In genomic region chr16:55418871-55419270, GRCm38 (mm10) we compare ENCODE assay signal across 23 mouse cellular contexts.
A peak's percentile ranks its signal among the peaks of the same experiment; 100 is the strongest.
DNase-seq lines count a peak whose midpoint lies in the region; ATAC-seq lines count a peak whose summit lies in the region.
"Had no signal": no experiment of that assay in that cellular context is flagged by ENCODE, and none has a peak within 500 bp of the region (broad histone marks: within the 10 kb centered on the region; RNA-seq: fewer than 3 reads in every experiment).

No protein-coding gene starts in this region.

- DNase-seq in embryonic facial prominence, embryonic 14.5 days (ENCODE audit: low spot score), result peak; percentile 5
- no peak for DNase-seq in embryonic facial prominence, embryonic 10.5 days (ENCODE audit: low spot score)
- no peak for DNase-seq in forebrain, embryonic 11.5 days (ENCODE audit: low spot score)
- DNase-seq in brain, adult 2 months (ENCODE audit: low read depth, low spot score), result peak; percentile 9
- no peak for DNase-seq in spleen, postnatal 14 days (ENCODE audit: low spot score in 2 of 2)
- DNase-seq: adrenal gland, adult 8-10 months; adrenal gland, postnatal 25 days; cerebellum, adult 11-12 months; cerebellum, adult 8-10 months; cerebellum, postnatal 10 days; cerebellum, postnatal 36 days; embryo, embryonic 11 days; gastrocnemius, postnatal 14 days; heart, adult 11 months had no signal

- no peak overlapping the region for H3K27ac ChIP-seq in embryonic facial prominence, embryonic 14.5 days (replicated peaks; ENCODE audit: low read depth, low read length)
- H3K27ac ChIP-seq in embryonic facial prominence, embryonic 10.5 days (replicated peaks), result no peak overlapping the region
- H3K27ac ChIP-seq in forebrain, embryonic 15.5 days (replicated peaks), result peak overlapping the region; percentile 74
- H3K27ac ChIP-seq in forebrain, embryonic 11.5 days (ENCODE audit: low read depth, low read length), result no peak overlapping the region
- peak overlapping the region; percentile 59; the same call in 1 of the 2 replicates for H3K27ac ChIP-seq in forebrain, embryonic 16.5 days (ENCODE audit: low read length)
- H3K27ac ChIP-seq in midbrain, embryonic 16.5 days (ENCODE audit: low read length), result no peak overlapping the region
- H3K27ac ChIP-seq: embryonic facial prominence, embryonic 15.5 days; hindbrain, embryonic 12.5 days; hindbrain, embryonic 15.5 days had no signal

- H3K27me3 ChIP-seq in embryonic facial prominence, embryonic 14.5 days (replicated peaks; ENCODE audit: control insufficient read depth, insufficient read depth, low read length), result no peaks in the 10 kb centered on the region
- no peaks in the 10 kb centered on the region for H3K27me3 ChIP-seq in embryonic facial prominence, embryonic 10.5 days (replicated peaks; ENCODE audit: low read depth, poor library complexity, severe bottlenecking)
- no peaks in the 10 kb centered on the region for H3K27me3 ChIP-seq in forebrain, embryonic 15.5 days
- H3K27me3 ChIP-seq in forebrain, embryonic 11.5 days (ENCODE audit: control insufficient read depth, insufficient read depth, low read length), result no peaks in the 10 kb centered on the region
- no peaks in the 10 kb centered on the region for H3K27me3 ChIP-seq in forebrain, embryonic 16.5 days (replicated peaks; ENCODE audit: control insufficient read depth, insufficient read depth, low read length)
- H3K27me3 ChIP-seq in midbrain, embryonic 16.5 days (ENCODE audit: control insufficient read depth, insufficient read depth, low read depth, low read length), result no peaks in the 10 kb centered on the region
- H3K27me3 ChIP-seq: embryonic facial prominence, embryonic 15.5 days; hindbrain, embryonic 12.5 days; hindbrain, embryonic 15.5 days had no signal

- H3K4me1 ChIP-seq in embryonic facial prominence, embryonic 14.5 days (ENCODE audit: control insufficient read depth, insufficient read depth, low read length), result no peaks in the 10 kb centered on the region
- H3K4me1 ChIP-seq in embryonic facial prominence, embryonic 10.5 days, result no peaks in the 10 kb centered on the region
- peaks cover 14% of the 10 kb centered on the region for H3K4me1 ChIP-seq in forebrain, embryonic 15.5 days
- peaks cover 4% of the 10 kb centered on the region for H3K4me1 ChIP-seq in forebrain, embryonic 11.5 days (replicated peaks; ENCODE audit: control insufficient read depth, insufficient read depth, low read length)
- H3K4me1 ChIP-seq in forebrain, embryonic 16.5 days (replicated peaks; ENCODE audit: control insufficient read depth, insufficient read depth, low read length), result peaks cover 12% of the 10 kb centered on the region
- H3K4me1 ChIP-seq in midbrain, embryonic 16.5 days (ENCODE audit: control insufficient read depth, insufficient read depth, low read length), result no peaks in the 10 kb centered on the region
- H3K4me1 ChIP-seq: embryonic facial prominence, embryonic 15.5 days had no signal

- 62% methylated on average over 3 of the region's 3 CpGs for WGBS in embryonic facial prominence, embryonic 14.5 days
- WGBS in embryonic facial prominence, embryonic 10.5 days, result 78% methylated on average over 3 of the region's 3 CpGs
- 57% methylated on average over 3 of the region's 3 CpGs for WGBS in forebrain, embryonic 15.5 days
- 86% methylated on average over 3 of the region's 3 CpGs for WGBS in forebrain, embryonic 11.5 days
- 46% methylated on average over 3 of the region's 3 CpGs for WGBS in forebrain, embryonic 16.5 days
- 86% methylated on average over 3 of the region's 3 CpGs for WGBS in midbrain, embryonic 16.5 days

- no peaks in the 10 kb centered on the region for H3K9me3 ChIP-seq in embryonic facial prominence, embryonic 14.5 days (ENCODE audit: control insufficient read depth, low read length)
- no peaks in the 10 kb centered on the region for H3K9me3 ChIP-seq in embryonic facial prominence, embryonic 10.5 days
- H3K9me3 ChIP-seq in forebrain, embryonic 15.5 days, result no peaks in the 10 kb centered on the region
- H3K9me3 ChIP-seq in forebrain, embryonic 11.5 days (ENCODE audit: control insufficient read depth, low read length), result no peaks in the 10 kb centered on the region
- H3K9me3 ChIP-seq in forebrain, embryonic 16.5 days (ENCODE audit: control insufficient read depth, low read length), result no peaks in the 10 kb centered on the region
- H3K9me3 ChIP-seq in midbrain, embryonic 16.5 days (replicated peaks; ENCODE audit: control insufficient read depth, low read length, poor library complexity, severe bottlenecking), result no peaks in the 10 kb centered on the region
- H3K9me3 ChIP-seq: embryonic facial prominence, embryonic 15.5 days; hindbrain, embryonic 12.5 days; hindbrain, embryonic 15.5 days had no signal

- H3K4me2 ChIP-seq in embryonic facial prominence, embryonic 14.5 days (ENCODE audit: low read depth, low read length), result no peak overlapping the region
- H3K4me2 ChIP-seq in forebrain, embryonic 15.5 days (replicated peaks), result no peak overlapping the region
- H3K4me2 ChIP-seq in forebrain, embryonic 11.5 days (ENCODE audit: low read depth, low read length, severe bottlenecking), result no peak overlapping the region
- no peak overlapping the region for H3K4me2 ChIP-seq in forebrain, embryonic 16.5 days (ENCODE audit: low read length)
- H3K4me2 ChIP-seq in midbrain, embryonic 16.5 days (ENCODE audit: low read length), result no peak overlapping the region
- H3K4me2 ChIP-seq: embryonic facial prominence, embryonic 15.5 days; heart, embryonic 11.5 days; hindbrain, embryonic 12.5 days; hindbrain, embryonic 15.5 days had no signal

- H3K4me3 ChIP-seq in embryonic facial prominence, embryonic 14.5 days (ENCODE audit: low read depth, low read length), result no peak overlapping the region
- no peak overlapping the region for H3K4me3 ChIP-seq in embryonic facial prominence, embryonic 10.5 days
- H3K4me3 ChIP-seq in forebrain, embryonic 15.5 days, result no peak overlapping the region
- no peak overlapping the region for H3K4me3 ChIP-seq in forebrain, embryonic 11.5 days (ENCODE audit: low read depth, low read length)
- no peak overlapping the region for H3K4me3 ChIP-seq in forebrain, embryonic 16.5 days (replicated peaks; ENCODE audit: low read length)
- no peak overlapping the region for H3K4me3 ChIP-seq in midbrain, embryonic 16.5 days (ENCODE audit: low read depth, low read length)
- H3K4me3 ChIP-seq: embryonic facial prominence, embryonic 15.5 days; hindbrain, embryonic 12.5 days; hindbrain, embryonic 15.5 days had no signal

- H3K9ac ChIP-seq in embryonic facial prominence, embryonic 14.5 days (ENCODE audit: low read depth, low read length), result no peak overlapping the region
- no peak overlapping the region for H3K9ac ChIP-seq in forebrain, embryonic 15.5 days (replicated peaks)
- H3K9ac ChIP-seq in forebrain, embryonic 11.5 days (ENCODE audit: low read length), result no peak overlapping the region
- no peak overlapping the region for H3K9ac ChIP-seq in forebrain, embryonic 16.5 days (replicated peaks; ENCODE audit: low read depth, low read length)
- H3K9ac ChIP-seq in midbrain, embryonic 16.5 days (ENCODE audit: low read depth, low read length), result no peak overlapping the region
- H3K9ac ChIP-seq: embryonic facial prominence, embryonic 15.5 days; hindbrain, embryonic 12.5 days; hindbrain, embryonic 15.5 days had no signal

- no peak for ATAC-seq in embryonic facial prominence, embryonic 14.5 days (ENCODE audit: low read depth)
- peak; percentile 18; the same call in 1 of the 2 replicates for ATAC-seq in forebrain, embryonic 15.5 days (replicated peaks)
- ATAC-seq in forebrain, embryonic 11.5 days (replicated peaks; ENCODE audit: low FRiP score), result no peak
- ATAC-seq in forebrain, embryonic 16.5 days, result peak; percentile 43; the same call in 1 of the 2 replicates
- ATAC-seq in midbrain, embryonic 16.5 days, result no peak
- ATAC-seq: activated CD4-positive, CD25-positive, alpha-beta regulatory T cell, adult 4 months; intestine, postnatal 0 days had no signal

- H3K36me3 ChIP-seq in embryonic facial prominence, embryonic 14.5 days (ENCODE audit: control insufficient read depth, insufficient read depth, low read length), result no peaks in the 10 kb centered on the region
- no peaks in the 10 kb centered on the region for H3K36me3 ChIP-seq in embryonic facial prominence, embryonic 10.5 days (replicated peaks)
- no peaks in the 10 kb centered on the region for H3K36me3 ChIP-seq in forebrain, embryonic 15.5 days
- no peaks in the 10 kb centered on the region for H3K36me3 ChIP-seq in forebrain, embryonic 11.5 days (ENCODE audit: control insufficient read depth, insufficient read depth, low read length)
- no peaks in the 10 kb centered on the region for H3K36me3 ChIP-seq in forebrain, embryonic 16.5 days (ENCODE audit: control insufficient read depth, insufficient read depth)
- H3K36me3 ChIP-seq in midbrain, embryonic 16.5 days (ENCODE audit: control insufficient read depth, insufficient read depth, low read length), result no peaks in the 10 kb centered on the region
- H3K36me3 ChIP-seq: embryonic facial prominence, embryonic 15.5 days; hindbrain, embryonic 12.5 days; hindbrain, embryonic 15.5 days had no signal

Comparison
In these comparisons a context has a peak if more than half of its experiments do, and no peak if none do; other contexts are left out.
1. ATAC-seq: peak in forebrain, embryonic 15.5 days (single experiment) and forebrain, embryonic 16.5 days (single experiment); none in embryonic facial prominence, embryonic 14.5 days (single experiment), forebrain, embryonic 11.5 days (single experiment) and midbrain, embryonic 16.5 days (single experiment).
2. DNase-seq: peak in embryonic facial prominence, embryonic 14.5 days (single experiment) and brain, adult 2 months (single experiment); none in embryonic facial prominence, embryonic 10.5 days (single experiment), forebrain, embryonic 11.5 days (single experiment) and spleen, postnatal 14 days (0 of 2).
3. H3K27ac ChIP-seq: peak in forebrain, embryonic 15.5 days (single experiment) and forebrain, embryonic 16.5 days (single experiment); none in embryonic facial prominence, embryonic 14.5 days (single experiment), embryonic facial prominence, embryonic 10.5 days (single experiment), forebrain, embryonic 11.5 days (single experiment) and midbrain, embryonic 16.5 days (single experiment).